Mouse (Mus musculus) liver, embryonic 14.5 days (tissue): ENCODE measurements around the gene Pygm.

ENCODE experiments used
- CTCF ChIP-seq: IDR thresholded peaks from 2 replicates; pipeline ENCODE4 v1.5.1; 2016; ENCODE audit warnings: antibody characterized with exemption, low read depth, control low read depth
- EP300 ChIP-seq: IDR thresholded peaks from 2 replicates; pipeline ENCODE4 v1.6.1; 2016; ENCODE audit warnings: antibody characterized with exemption, low read depth

DNA sequence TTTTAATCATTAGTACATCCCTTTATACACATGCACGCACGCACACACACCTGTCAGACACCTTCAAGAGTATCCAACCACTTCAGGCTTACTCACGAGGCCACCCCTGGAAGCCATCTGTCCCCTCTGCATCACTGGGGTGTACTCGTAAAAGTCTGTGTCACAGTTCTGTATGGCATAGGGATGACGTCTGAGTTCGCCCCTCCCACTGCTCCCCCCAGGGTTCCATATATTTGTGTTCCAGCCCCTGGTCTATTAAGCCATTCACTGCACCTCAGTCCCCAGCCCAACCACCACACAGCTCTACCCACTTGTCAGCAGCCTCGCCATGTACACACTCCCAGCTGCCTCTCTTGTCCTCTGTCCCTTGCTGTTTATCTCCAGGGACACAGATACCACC is 37.8 kb downstream of the Pygm start:
- TF ChIP-seq EP300, result no peak
- TF ChIP-seq CTCF, result no peak
